Mouse (Mus musculus) limb, embryonic 14.5 days (tissue): ENCODE results near the gene Tbc1d1. TPM values are rescaled to one million over a fixed set of nuclear protein-coding genes. Genes with fewer than 3 reads are reported as not detected.

Experiments
- ATAC-seq: fragments of 200-750 bp; cut with Nextera tagmentation; 2 replicates; pipeline ENCODE4 v1.8.0; 2017; ENCODE audit warnings: low read depth, moderate number of reproducible peaks, moderate TSS enrichment; ENCODE audit not compliant: low FRiP score
- DNase-seq: peaks from one replicate; pipeline ENCODE4 v3.0.0-alpha.2; 2015; ENCODE audit warnings: low spot score
- H3K27ac ChIP-seq: fragments of 300-500 bp; sonication (generic); replicated peaks from 2 replicates; pipeline ENCODE4 v1.5.1; 2014; ENCODE audit warnings: low read depth, mild to moderate bottlenecking, low read length, moderate library complexity, mixed read lengths
- H3K27me3 ChIP-seq: fragments of 300-500 bp; sonication (generic); 2 replicates; pipeline ENCODE4 v1.6.1; 2014; ENCODE audit warnings: low read length, mixed read lengths; ENCODE audit not compliant: control insufficient read depth, insufficient read depth
- H3K36me3 ChIP-seq: fragments of 300-500 bp; sonication (generic); 2 replicates; pipeline ENCODE4 v1.6.1; 2014; ENCODE audit warnings: mild to moderate bottlenecking, low read length, moderate library complexity, mixed read lengths; ENCODE audit not compliant: control insufficient read depth, insufficient read depth
- H3K4me1 ChIP-seq: fragments of 300-500 bp; sonication (generic); 2 replicates; pipeline ENCODE4 v1.6.1; 2014; ENCODE audit warnings: antibody characterized with exemption, low read length, mixed read lengths; ENCODE audit not compliant: control insufficient read depth, insufficient read depth
- H3K4me2 ChIP-seq: fragments of 300-500 bp; sonication (generic); replicated peaks from 2 replicates; pipeline ENCODE4 v1.6.1; 2014; ENCODE audit warnings: low read depth, mild to moderate bottlenecking, low read length, moderate library complexity; ENCODE audit not compliant: severe bottlenecking
- H3K4me3 ChIP-seq: fragments of 300-500 bp; sonication (generic); replicated peaks from 2 replicates; pipeline ENCODE4 v1.5.1; 2014; ENCODE audit warnings: low read length
- H3K9ac ChIP-seq: fragments of 300-500 bp; sonication (generic); 2 replicates; pipeline ENCODE4 v1.6.1; 2014; ENCODE audit warnings: mild to moderate bottlenecking, low read depth, low read length, moderate library complexity; ENCODE audit not compliant: severe bottlenecking
- H3K9me3 ChIP-seq: fragments of 300-500 bp; sonication (generic); 2 replicates; pipeline ENCODE4 v1.6.1; 2016; ENCODE audit warnings: low read length; ENCODE audit not compliant: control insufficient read depth
- POLR2A ChIP-seq: fragments of 200-500 bp; IDR thresholded peaks from 2 replicates; pipeline ENCODE4 v1.8.0; 2012; ENCODE audit warnings: inconsistent platforms, mild to moderate bottlenecking, moderate library complexity, borderline replicate concordance; ENCODE audit not compliant: insufficient read depth, insufficient read length; ENCODE audit errors: extremely low read depth
- WGBS: fragments of 180-500 bp; shearing (Covaris S2); extraction: QIAGEN DNeasy Blood & Tissue Kit; methylation state at CpG from one replicate; pipeline ENCODE4 v1.1.7; 2014; 5-methylcytosine and 5-hydroxymethylcytosine counted together
- polyA plus RNA-seq, 2 experiments: library from polyadenylated mRNA; depleted of rRNA in 1 of 2; stranded (reverse) in 1 of 2; unstranded in 1 of 2; fragments of >200 nt; fragmentation: Nextera tagmentation in 1 of 2; extraction: Ambion mirVana in 1 of 2; gene quantifications; 2 replicates each; pipeline versions ENCODE4 v1.2.1 to v1.2.3; 2012 to 2014

Gene Tbc1d1
- polyA plus RNA-seq, 2 experiments = 23.1 to 25.5 TPM

DNA sequence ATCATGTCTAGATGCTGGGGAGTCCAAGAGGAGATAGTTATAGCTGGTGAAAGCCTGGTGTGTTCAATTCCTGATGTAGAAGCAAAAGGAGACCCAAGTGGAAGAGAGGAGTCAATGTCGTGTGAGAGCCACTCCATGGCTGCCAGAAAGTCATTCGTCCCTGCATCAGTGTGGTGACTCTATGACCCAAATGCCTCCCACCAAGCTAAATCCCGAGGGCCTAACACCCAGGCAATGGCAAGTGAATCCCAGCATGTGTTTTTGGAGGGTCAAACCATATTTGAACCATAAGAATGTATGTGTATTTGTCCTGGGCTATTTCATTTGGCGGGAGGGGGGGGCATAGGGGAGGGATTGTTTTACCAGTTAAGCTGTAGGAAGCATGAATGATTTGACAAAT lies 60.2 kb downstream of the Tbc1d1 start:
- no peak for DNase-seq

DNA sequence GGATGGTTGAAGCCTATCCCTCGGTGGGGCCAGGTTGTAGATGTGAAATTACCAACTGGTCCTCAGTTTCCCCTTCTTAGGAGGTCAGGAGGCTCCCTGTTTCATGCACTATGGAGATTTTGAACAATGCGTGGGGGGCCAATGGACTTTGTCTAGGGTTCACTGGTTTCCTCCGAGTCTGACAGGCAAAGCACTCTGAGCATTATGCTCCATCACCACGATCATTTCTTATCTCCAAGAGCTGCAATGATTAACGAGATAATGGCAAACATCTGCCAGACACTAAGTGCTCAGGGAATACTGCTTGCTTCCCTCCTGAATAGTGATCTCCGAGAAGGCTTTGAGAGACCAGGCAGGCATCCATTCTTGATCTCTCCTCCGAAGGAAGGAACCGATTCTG lies 61.2 kb downstream of the Tbc1d1 start:
- ATAC-seq (no peak), DNase-seq (no peak)
- 71% methylated on average over 8 of the region's 8 CpGs for WGBS
- TF ChIP-seq POLR2A = no peak
- no peak overlapping the region for H3K27ac ChIP-seq
- no peaks in the 10 kb centered on the region for H3K9me3 ChIP-seq
- H3K4me2 ChIP-seq = no peak overlapping the region
- no peaks in the 10 kb centered on the region for H3K27me3 ChIP-seq
- peaks cover 5% of the 10 kb centered on the region; the same call in 1 of the 2 replicates for H3K4me1 ChIP-seq
- no peak overlapping the region for H3K9ac ChIP-seq
- no peaks in the 10 kb centered on the region for H3K36me3 ChIP-seq
- H3K4me3 ChIP-seq = no peak overlapping the region

More for the DNA sequence above, 60.2 kb downstream of the Tbc1d1 start:
- Histone ChIP-seq H3K27ac (no peak overlapping the region), H3K4me3 (no peak overlapping the region), H3K4me2 (no peak overlapping the region), H3K27me3 (no peaks in the 10 kb centered on the region), H3K9me3 (no peaks in the 10 kb centered on the region), H3K9ac (no peak overlapping the region), H3K4me1 (peaks cover 5% of the 10 kb centered on the region; the same call in 1 of the 2 replicates), H3K36me3 (no peaks in the 10 kb centered on the region)
- no peak for TF ChIP-seq POLR2A
- no peak for ATAC-seq
- WGBS = 82% methylated on average over 4 of the region's 4 CpGs

DNA sequence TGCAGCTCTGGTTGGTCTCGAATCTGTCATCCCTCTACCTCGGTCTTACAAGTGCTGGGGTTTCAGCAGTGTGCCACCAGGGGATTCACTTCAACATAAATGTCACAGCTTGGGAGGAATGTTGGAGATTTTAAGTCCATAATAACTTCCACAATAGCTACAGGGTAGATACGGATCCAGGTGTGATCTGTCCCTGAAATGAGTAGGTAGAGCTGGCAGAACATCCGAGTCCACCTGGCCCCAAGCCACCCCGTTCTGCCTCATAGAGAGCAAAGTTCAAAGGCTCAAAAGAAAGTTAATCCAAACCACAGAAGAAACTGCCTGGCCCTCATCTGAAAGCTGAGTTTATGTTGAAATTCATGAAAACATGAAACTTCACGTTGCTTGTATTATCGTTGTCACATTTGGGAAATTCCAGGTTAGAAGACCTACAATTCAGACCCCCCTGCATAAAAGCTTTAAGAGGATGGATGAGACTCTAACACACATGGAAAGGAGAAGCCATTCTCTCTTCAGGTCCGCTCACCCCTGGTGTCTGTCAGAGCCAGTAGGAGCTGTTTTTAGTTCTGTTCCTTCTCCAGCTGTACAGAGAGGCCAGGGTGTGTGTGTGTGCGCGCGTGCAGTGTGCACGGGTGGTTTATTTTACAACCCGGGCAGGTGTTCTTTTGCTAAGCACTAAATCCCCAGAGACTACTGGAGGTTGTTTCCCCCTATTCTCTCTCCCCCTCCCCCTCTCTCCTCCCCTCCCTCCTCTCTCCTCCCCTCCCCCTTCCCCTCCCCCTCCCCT lies 61.9 kb downstream of the Tbc1d1 start:
- ATAC-seq = 0 out of 2 replicates have a peak, but pooled peaks have one; percentile 57
- 45% methylated on average over 13 of the region's 13 CpGs for WGBS
- no peak overlapping the region for H3K9ac ChIP-seq
- no peaks in the 10 kb centered on the region for H3K27me3 ChIP-seq
- H3K4me1 ChIP-seq = peaks cover 5% of the 10 kb centered on the region; the same call in 1 of the 2 replicates
- no peaks in the 10 kb centered on the region for H3K9me3 ChIP-seq
- no peaks in the 10 kb centered on the region for H3K36me3 ChIP-seq
- H3K4me2 ChIP-seq = no peak overlapping the region
- TF ChIP-seq POLR2A = no peak
- no peak for DNase-seq
- H3K27ac ChIP-seq = no peak overlapping the region
- H3K4me3 ChIP-seq = no peak overlapping the region

DNA sequence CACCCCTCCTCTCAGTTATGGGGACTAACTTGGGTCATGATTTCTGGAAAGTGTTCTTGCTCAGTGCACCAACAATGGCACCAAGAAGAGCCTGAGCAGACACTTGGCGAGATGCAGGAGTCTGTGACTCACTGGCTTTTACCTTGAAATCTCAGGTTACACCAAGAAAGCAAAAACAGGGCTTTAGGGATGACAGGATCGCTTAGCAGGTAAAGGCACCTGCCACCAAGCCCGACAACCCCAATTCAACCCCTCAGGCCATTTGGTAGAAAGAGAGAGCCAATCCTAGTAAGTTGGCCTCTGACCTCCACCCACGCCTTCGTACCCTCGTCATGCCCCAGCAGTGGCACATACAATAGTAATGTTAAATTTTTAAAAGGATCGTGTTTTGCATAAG lies 62.5 kb downstream of the Tbc1d1 start:
- Histone ChIP-seq H3K27ac (no peak overlapping the region), H3K4me3 (no peak overlapping the region), H3K9ac (no peak overlapping the region), H3K4me1 (peaks cover 5% of the 10 kb centered on the region; the same call in 1 of the 2 replicates), H3K4me2 (no peak overlapping the region), H3K9me3 (no peaks in the 10 kb centered on the region), H3K27me3 (no peaks in the 10 kb centered on the region), H3K36me3 (no peaks in the 10 kb centered on the region)
- no peak for ATAC-seq
- no peak for DNase-seq
- TF ChIP-seq POLR2A = no peak
- WGBS = 72% methylated on average over 7 of the region's 7 CpGs

DNA sequence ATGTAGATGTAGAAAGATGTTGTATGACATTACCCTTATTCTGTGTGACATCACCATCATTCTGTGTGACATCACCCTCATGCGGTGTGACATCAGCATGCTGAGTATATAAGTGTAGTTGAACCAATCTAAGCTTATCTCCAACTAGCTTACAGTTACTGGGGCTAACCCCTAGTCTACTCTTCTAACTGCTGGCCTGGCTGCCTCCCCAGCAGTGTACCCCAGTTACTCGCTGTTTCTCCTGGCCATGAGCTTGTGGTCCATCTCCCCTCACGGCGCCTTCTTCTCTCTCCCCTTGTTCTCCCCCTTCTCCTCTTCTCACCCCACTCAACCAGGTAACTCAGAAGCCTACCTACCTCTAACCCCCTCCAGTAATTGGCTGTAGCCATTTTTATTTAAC lies 64.7 kb downstream of the Tbc1d1 start:
- no peak for ATAC-seq
- no peak for TF ChIP-seq POLR2A
- no peak overlapping the region for H3K9ac ChIP-seq

More for the DNA sequence above, 64.7 kb downstream of the Tbc1d1 start:
- Histone ChIP-seq H3K36me3 (no peaks in the 10 kb centered on the region), H3K9me3 (no peaks in the 10 kb centered on the region), H3K4me1 (peaks cover 5% of the 10 kb centered on the region; the same call in 1 of the 2 replicates), H3K4me2 (no peak overlapping the region), H3K4me3 (no peak overlapping the region), H3K27ac (no peak overlapping the region; the same call in 1 of the 2 replicates), H3K27me3 (no peaks in the 10 kb centered on the region)
- WGBS = 100% methylated on average over 4 of the region's 4 CpGs
- DNase-seq = no peak
